Comparison of ENCODE assay signal across 19 mouse cellular contexts in genomic region chr5:26911965-26912364, GRCm38 (mm10).
DNase-seq lines count a peak whose midpoint lies in the region; ATAC-seq lines count a peak whose summit lies in the region.
"Had no signal": no experiment of that assay in that cellular context is flagged by ENCODE, and none has a peak within 500 bp of the region (broad histone marks: within the 10 kb centered on the region; RNA-seq: fewer than 3 reads in every experiment).

No protein-coding gene starts in this region.

- H3K36me3 ChIP-seq in megakaryocyte, embryonic 14.5 days (replicated peaks; ENCODE audit: low read length), result no peaks in the 10 kb centered on the region
- H3K36me3 ChIP-seq: embryonic facial prominence, embryonic 10.5 days; embryonic facial prominence, embryonic 12.5 days; forebrain, embryonic 15.5 days; G1E had no signal

- ATAC-seq in cerebellum, adult (ENCODE audit: insufficient number of reproducible peaks, low FRiP score, low TSS enrichment), result no peak
- no peak for ATAC-seq in megakaryocyte, adult 5-6 weeks (ENCODE audit: poor library complexity, severe bottlenecking)
- ATAC-seq: activated CD4-positive, CD25-positive, alpha-beta regulatory T cell, adult 4 months; forebrain, embryonic 13.5 days; forebrain, postnatal 0 days; Patski had no signal

- peaks cover 11% of the 10 kb centered on the region for H3K9me3 ChIP-seq in megakaryocyte, embryonic 14.5 days
- H3K9me3 ChIP-seq: embryonic facial prominence, embryonic 10.5 days; embryonic facial prominence, embryonic 12.5 days; forebrain, embryonic 13.5 days; forebrain, embryonic 15.5 days had no signal

- no peaks in the 10 kb centered on the region for H3K4me1 ChIP-seq in megakaryocyte, embryonic 14.5 days
- H3K4me1 ChIP-seq: embryonic facial prominence, embryonic 10.5 days; embryonic facial prominence, embryonic 12.5 days had no signal

- peak overlapping the region; percentile 16 for H3K4me3 ChIP-seq in megakaryocyte, embryonic 14.5 days (replicated peaks)
- H3K4me3 ChIP-seq: embryonic facial prominence, embryonic 10.5 days; embryonic facial prominence, embryonic 12.5 days; forebrain, embryonic 13.5 days; forebrain, embryonic 15.5 days had no signal

- peak; percentile 38 for DNase-seq in cerebellum, adult 9-11 months
- DNase-seq in heart, adult 11 months, result peak; percentile 67
- DNase-seq in heart, adult 9 months (ENCODE audit: low spot score in 2 of 2), result no peak
- no peak for DNase-seq in layer of hippocampus, postnatal 25 days (ENCODE audit: extremely low spot score in 1 of 2, low spot score in 1 of 2)
- DNase-seq: adrenal gland, adult 8-10 months; adrenal gland, postnatal 14 days; adrenal gland, postnatal 36 days; cerebellum, adult 11 months; forebrain, postnatal 0 days had no signal

- H3K27me3 ChIP-seq in megakaryocyte, embryonic 14.5 days (replicated peaks), result no peaks in the 10 kb centered on the region
- H3K27me3 ChIP-seq: embryonic facial prominence, embryonic 12.5 days; forebrain, embryonic 13.5 days; forebrain, embryonic 15.5 days; Patski had no signal

Comparison
In these comparisons a context has a peak if more than half of its experiments do, and no peak if none do; other contexts are left out.
1. DNase-seq: peak in cerebellum, adult 9-11 months (single experiment) and heart, adult 11 months (single experiment); none in heart, adult 9 months (0 of 2) and layer of hippocampus, postnatal 25 days (0 of 2).